Mouse (Mus musculus): ENCODE results near the gene Manba. TPM values are rescaled to one million over a fixed set of nuclear protein-coding genes. Genes with fewer than 3 reads are reported as not detected.

Gene Manba
- polyA plus RNA-seq (2012; rRNA removed): 4.9 and 5.5 TPM in 2 replicates

GRCm38 (mm10) chr3:135485128-135485899 is at the start of gene Manba:
Manba (plus strand) TSS chr3:135485611.
- TF ChIP-seq CTCF (IDR thresholded peaks at IDR 0.05; ENCODE audit: extremely low read depth, insufficient read depth, low read length): no peak
- peak; percentile 46; the same call in 1 of the 2 replicates for TF ChIP-seq POLR2A (IDR thresholded peaks at IDR 0.05; ENCODE audit: extremely low read depth, insufficient read depth, low read length)
- Histone ChIP-seq H3K27ac (ENCODE audit: insufficient read depth, low read length) (no peak within 1 kb of the TSS), H3K4me1 (ENCODE audit: control insufficient read depth, insufficient read depth, low read length) (no peaks in the 10 kb centered on the region), H3K4me3 (ENCODE audit: insufficient read depth, low read length) (peak within 1 kb of the TSS; percentile 91)

- H3K27ac ChIP-seq (ENCODE audit: insufficient read depth, low read length): peak overlapping the region; percentile 90
- peak overlapping the region; percentile 89 for H3K4me3 ChIP-seq (ENCODE audit: insufficient read depth, low read length)
- H3K4me1 ChIP-seq (ENCODE audit: control insufficient read depth, insufficient read depth, low read length): peaks cover 1% of the 10 kb centered on the region; the same call in 1 of the 2 replicates
- TF ChIP-seq CTCF (IDR thresholded peaks at IDR 0.05; ENCODE audit: extremely low read depth, insufficient read depth, low read length) (no peak), POLR2A (IDR thresholded peaks at IDR 0.05; ENCODE audit: extremely low read depth, insufficient read depth, low read length) (no peak)
These were observed 48.4 kb upstream of the Manba start for GRCm38 (mm10) chr3:135436901-135437616.

- Histone ChIP-seq H3K4me1 (ENCODE audit: control insufficient read depth, insufficient read depth, low read length) (peaks cover 1% of the 10 kb centered on the region; the same call in 1 of the 2 replicates), H3K4me3 (ENCODE audit: insufficient read depth, low read length) (peak within 1 kb of the TSS; percentile 89), H3K27ac (ENCODE audit: insufficient read depth, low read length) (peak within 1 kb of the TSS; percentile 100)
- TF ChIP-seq POLR2A (IDR thresholded peaks at IDR 0.05; ENCODE audit: extremely low read depth, insufficient read depth, low read length): peak; percentile 59
- TF ChIP-seq CTCF (IDR thresholded peaks at IDR 0.05; ENCODE audit: extremely low read depth, insufficient read depth, low read length): no peak
These were observed 47.5 kb upstream of the Manba start, which contains the start of gene Ube2d3 for GRCm38 (mm10) chr3:135437758-135438495. Ube2d3 (plus strand) TSS chr3:135438149.

- H3K4me1 ChIP-seq (ENCODE audit: control insufficient read depth, insufficient read depth, low read length): peaks cover 1% of the 10 kb centered on the region; the same call in 1 of the 2 replicates
- peak overlapping the region; percentile 89 for H3K4me3 ChIP-seq (ENCODE audit: insufficient read depth, low read length)
- TF ChIP-seq CTCF (IDR thresholded peaks at IDR 0.05; ENCODE audit: extremely low read depth, insufficient read depth, low read length) (no peak), POLR2A (IDR thresholded peaks at IDR 0.05; ENCODE audit: extremely low read depth, insufficient read depth, low read length) (peak; percentile 31; the same call in 1 of the 2 replicates)
- peak overlapping the region; percentile 95 for H3K27ac ChIP-seq (ENCODE audit: insufficient read depth, low read length)
These were observed 46.9 kb upstream of the Manba start for GRCm38 (mm10) chr3:135438531-135438912.

DNA sequence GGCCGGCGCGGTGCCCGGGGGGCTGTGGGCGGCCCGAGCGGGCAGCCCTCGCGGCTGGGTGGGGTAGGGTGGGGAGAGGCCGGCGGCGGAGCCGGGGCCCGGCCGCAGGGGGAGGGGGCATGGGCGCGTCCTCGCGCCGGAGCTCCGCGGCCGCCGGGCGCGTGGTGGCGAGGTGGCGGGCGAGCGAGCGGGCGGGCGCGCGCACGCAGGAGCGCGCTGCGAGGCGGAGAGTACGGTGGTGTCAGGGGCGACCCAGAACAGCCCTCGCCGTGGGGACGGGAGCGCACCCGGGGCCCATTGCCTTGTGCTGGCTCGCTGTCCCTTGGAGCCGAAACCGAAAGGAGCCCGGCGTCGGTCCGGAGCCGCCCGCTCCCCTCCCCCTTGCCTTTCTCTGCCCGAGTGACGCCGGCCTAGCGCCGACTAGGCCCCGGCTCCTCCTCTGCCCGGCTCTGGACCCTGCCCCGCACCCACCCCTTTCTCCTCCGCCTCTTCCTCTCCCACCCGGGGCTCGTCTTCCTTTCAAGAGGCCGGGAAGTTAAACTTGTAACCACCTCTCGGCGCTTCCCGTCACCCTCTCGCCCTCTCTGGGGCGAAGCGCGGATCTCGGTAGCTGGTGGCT is 46.4 kb upstream of the Manba start:
- TF ChIP-seq CTCF (IDR thresholded peaks at IDR 0.05; ENCODE audit: extremely low read depth, insufficient read depth, low read length) (no peak), POLR2A (IDR thresholded peaks at IDR 0.05; ENCODE audit: extremely low read depth, insufficient read depth, low read length) (peak; percentile 52; the same call in 1 of the 2 replicates)
- Histone ChIP-seq H3K27ac (ENCODE audit: insufficient read depth, low read length) (peak overlapping the region; percentile 100), H3K4me1 (ENCODE audit: control insufficient read depth, insufficient read depth, low read length) (peaks cover 1% of the 10 kb centered on the region; the same call in 1 of the 2 replicates), H3K4me3 (ENCODE audit: insufficient read depth, low read length) (peak overlapping the region; percentile 89)

- Histone ChIP-seq H3K4me3 (ENCODE audit: insufficient read depth, low read length) (peak overlapping the region; percentile 89), H3K27ac (ENCODE audit: insufficient read depth, low read length) (peak overlapping the region; percentile 100; the same call in 1 of the 2 replicates), H3K4me1 (ENCODE audit: control insufficient read depth, insufficient read depth, low read length) (peaks cover 1% of the 10 kb centered on the region; the same call in 1 of the 2 replicates)
- TF ChIP-seq POLR2A (IDR thresholded peaks at IDR 0.05; ENCODE audit: extremely low read depth, insufficient read depth, low read length) (no peak), CTCF (IDR thresholded peaks at IDR 0.05; ENCODE audit: extremely low read depth, insufficient read depth, low read length) (no peak)
These were observed 45.8 kb upstream of the Manba start for GRCm38 (mm10) chr3:135439651-135440050.

DNA sequence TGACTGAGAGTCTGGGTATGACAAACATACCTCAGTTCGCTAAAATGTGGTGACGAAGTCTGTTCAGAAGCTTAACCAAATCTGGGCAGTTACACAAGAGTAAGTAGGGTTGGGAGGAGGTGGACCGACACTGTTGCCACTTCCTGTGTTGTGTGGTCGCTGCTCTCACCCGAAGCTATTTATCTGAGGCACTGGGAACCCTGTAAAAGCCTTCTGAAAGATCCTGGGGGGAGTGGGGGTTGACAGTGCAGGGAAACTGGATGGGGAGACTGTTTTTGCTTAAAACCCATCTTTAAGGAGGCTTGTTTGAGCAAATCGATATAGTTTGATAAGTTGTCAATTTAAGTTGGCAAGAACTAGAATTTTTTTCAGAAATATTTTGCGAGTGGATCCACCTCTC is 45.2 kb upstream of the Manba start:
- H3K4me3 ChIP-seq (ENCODE audit: insufficient read depth, low read length): peak overlapping the region; percentile 89
- peaks cover 1% of the 10 kb centered on the region; the same call in 1 of the 2 replicates for H3K4me1 ChIP-seq (ENCODE audit: control insufficient read depth, insufficient read depth, low read length)
- no peak overlapping the region for H3K27ac ChIP-seq (ENCODE audit: insufficient read depth, low read length)
- TF ChIP-seq POLR2A (IDR thresholded peaks at IDR 0.05; ENCODE audit: extremely low read depth, insufficient read depth, low read length) (peak; percentile 39; the same call in 1 of the 2 replicates), CTCF (IDR thresholded peaks at IDR 0.05; ENCODE audit: extremely low read depth, insufficient read depth, low read length) (no peak)

DNA sequence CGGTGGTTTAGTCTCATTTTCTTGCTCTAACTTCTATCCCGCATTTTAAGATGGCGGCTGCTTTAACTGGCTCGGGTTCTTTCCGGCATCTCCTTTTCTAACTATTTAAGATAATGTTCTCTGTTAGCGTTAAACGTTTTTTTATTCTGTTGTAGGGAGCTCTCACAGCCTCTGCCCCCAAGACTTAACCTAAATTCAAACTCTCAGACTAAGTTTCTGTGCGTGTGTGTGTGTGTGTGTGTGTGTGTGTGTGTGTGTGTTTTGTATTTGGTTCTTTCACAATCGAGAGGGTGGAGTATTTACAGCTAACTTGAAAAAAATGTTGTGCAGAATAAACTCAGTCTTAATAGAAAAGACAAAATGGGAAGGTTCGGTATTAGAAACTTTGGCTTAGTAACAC is 44.8 kb upstream of the Manba start:
- peaks cover 1% of the 10 kb centered on the region; the same call in 1 of the 2 replicates for H3K4me1 ChIP-seq (ENCODE audit: control insufficient read depth, insufficient read depth, low read length)
- no peak for TF ChIP-seq CTCF (IDR thresholded peaks at IDR 0.05; ENCODE audit: extremely low read depth, insufficient read depth, low read length)
- no peak for TF ChIP-seq POLR2A (IDR thresholded peaks at IDR 0.05; ENCODE audit: extremely low read depth, insufficient read depth, low read length)
- no peak overlapping the region for H3K27ac ChIP-seq (ENCODE audit: insufficient read depth, low read length)

More for the DNA sequence above, 44.8 kb upstream of the Manba start:
- peak overlapping the region; percentile 89 for H3K4me3 ChIP-seq (ENCODE audit: insufficient read depth, low read length)
